Mouse (Mus musculus) left cerebral cortex, postnatal 10 days (tissue): ENCODE results near the gene Atxn7l1. TPM values are rescaled to one million over a fixed set of nuclear protein-coding genes. Genes with fewer than 3 reads are reported as not detected.

Experiments
- DNase-seq, 2 experiments: peaks; one replicate each; pipeline ENCODE4 v3.0.0; 2021 to 2022; ENCODE audit warnings: low spot score in 2 of 2, mixed read lengths in 1 of 2; ENCODE audit errors: extremely low spot score in 1 of 2
- intact Hi-C: fragments of 180-260 bp; cut with DNase I; formaldehyde crosslinking; loops from one replicate; pipeline ENCODE4 v1.15.1; 2025
- total RNA-seq, 2 experiments: library from RNA; stranded (reverse); gene quantifications; 2 replicates each; pipeline ENCODE4 v1.2.3; 2021

Gene Atxn7l1
- total RNA-seq, 2 experiments from 2014 or later: 59.1 to 64.7 TPM

DNA sequence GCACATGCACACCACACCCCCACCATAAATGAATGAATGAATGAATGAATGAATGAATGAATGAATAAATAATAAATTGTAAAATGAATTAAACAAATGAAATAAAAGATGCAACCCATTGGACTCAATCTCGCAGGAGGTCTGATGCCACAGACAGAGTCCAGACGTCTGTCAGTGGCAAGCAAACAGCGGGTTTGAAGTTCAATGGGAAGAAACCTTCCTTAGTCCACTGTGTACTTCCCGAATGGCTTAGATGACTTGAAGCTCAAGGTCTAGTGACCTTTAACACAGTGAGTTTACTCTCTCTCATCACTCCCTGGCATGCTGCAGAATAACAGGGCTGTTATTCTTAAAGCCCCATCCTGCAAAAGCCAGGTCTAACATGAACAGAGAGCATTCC lies 57.8 kb downstream of the Atxn7l1 start:
- intact Hi-C loops: no loop called here
- DNase-seq: no peak

DNA sequence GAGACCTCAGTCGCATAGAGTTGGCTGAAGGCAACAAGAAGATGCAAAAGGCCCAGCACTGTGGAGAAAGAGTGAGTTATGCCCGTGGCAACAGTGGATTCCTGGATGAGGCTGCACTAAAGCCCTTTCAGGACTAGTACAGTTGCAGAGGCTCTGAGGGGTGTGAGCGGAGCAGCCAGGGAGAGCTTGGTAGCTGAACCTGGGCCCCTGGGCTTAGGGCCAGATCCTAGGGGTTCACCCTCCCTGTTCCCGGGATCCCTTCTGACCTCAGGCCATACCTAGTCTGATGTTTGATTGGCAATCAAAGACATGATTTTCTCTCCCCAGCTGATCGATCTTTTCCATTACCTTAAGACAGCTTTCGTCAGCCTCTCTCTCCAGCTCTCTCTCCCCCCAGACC lies 58.8 kb downstream of the Atxn7l1 start:
- intact Hi-C loops: no loop called here
- no peak for DNase-seq

DNA sequence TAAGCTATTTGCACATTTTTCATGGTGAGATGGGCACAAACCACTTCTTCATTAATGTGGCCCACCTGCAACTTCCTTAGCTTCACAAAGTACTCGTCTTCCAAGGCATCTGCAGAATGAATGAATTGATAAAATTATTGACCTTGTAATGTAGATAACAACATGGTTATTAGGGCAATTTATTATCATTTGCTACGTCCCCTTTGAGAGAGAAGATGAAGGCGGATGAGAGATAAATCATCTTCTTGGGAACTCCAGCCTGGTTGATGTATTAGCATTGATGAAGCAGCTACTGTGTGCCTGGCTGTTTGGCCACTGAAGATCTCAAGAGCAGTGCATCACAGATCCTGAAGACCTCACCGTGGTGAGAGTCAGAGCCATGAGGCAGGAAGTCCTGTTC lies 63.4 kb downstream of the Atxn7l1 start:
- no peak for DNase-seq
- intact Hi-C loops: no loop called here

DNA sequence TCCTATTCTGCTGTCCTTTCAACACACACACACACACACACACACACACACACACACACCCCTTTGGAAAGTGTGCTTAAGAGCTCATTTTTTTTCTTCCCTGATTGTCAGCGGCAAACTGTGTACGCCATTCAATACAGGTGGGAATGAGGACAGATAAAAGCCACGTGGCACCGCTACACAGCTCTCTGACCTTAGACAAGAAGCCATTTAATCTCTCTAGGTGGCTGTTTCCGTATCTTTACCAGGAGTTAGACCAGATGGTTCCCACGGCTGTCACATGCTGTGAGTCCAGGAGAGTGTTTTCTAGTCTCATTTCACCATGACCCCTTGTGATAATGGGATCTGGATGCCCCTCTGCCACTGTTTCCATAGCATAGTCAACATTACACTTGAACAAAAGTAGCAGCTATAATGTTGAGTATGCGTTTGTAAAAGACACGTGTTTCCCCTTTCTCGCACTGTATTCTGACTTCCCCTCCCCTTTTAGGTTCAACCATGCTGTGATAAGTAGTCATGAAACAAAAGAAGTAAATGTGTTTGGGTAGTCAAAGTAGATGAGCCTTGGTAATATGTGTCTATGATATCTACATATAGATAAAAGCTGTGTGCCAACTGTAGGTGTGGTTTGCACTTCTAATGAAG lies 70.8 kb downstream of the Atxn7l1 start:
- intact Hi-C loops: no loop called here
- no peak for DNase-seq

DNA sequence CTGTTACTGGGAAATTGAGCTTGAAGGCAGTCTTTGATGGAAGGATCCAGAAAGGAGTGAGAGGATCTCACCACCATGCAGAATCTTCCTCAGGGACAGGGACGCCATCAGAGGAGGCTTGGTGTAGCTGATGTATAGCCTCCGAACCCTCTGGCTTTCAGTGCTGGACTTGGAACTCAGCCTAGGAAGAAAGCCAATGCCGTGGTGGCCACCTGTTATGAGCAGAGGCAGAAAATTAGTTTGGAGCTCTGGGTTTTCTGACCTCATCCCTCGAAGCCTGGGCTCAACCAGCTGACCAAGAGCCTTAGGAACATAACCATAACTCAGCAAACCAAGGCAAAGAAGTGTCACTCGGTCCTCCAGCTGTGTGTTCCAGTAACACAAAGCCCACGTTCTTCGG lies 71.9 kb downstream of the Atxn7l1 start:
- intact Hi-C loops: no loop called here
- DNase-seq: no peak

DNA sequence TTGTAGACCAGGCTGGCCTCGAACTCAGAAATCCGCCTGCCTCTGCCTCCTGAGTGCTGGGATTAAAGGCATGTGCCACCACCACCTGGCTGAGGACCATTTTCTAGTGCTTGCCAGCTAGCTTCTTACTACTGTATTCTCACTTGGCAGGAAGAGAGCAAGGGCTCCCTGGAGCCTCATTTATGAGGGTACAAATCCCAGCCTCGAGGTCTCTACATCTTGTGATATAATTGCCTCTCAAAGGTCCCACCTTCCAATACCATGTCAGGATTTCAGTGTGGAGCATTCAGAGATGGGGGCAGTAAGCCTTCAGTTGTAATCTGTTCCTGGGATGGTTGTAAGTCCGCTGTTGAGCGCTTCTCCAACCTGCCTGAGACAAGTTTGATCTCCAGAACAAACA lies 72.6 kb downstream of the Atxn7l1 start:
- no peak for DNase-seq
- intact Hi-C loops: no loop called here

DNA sequence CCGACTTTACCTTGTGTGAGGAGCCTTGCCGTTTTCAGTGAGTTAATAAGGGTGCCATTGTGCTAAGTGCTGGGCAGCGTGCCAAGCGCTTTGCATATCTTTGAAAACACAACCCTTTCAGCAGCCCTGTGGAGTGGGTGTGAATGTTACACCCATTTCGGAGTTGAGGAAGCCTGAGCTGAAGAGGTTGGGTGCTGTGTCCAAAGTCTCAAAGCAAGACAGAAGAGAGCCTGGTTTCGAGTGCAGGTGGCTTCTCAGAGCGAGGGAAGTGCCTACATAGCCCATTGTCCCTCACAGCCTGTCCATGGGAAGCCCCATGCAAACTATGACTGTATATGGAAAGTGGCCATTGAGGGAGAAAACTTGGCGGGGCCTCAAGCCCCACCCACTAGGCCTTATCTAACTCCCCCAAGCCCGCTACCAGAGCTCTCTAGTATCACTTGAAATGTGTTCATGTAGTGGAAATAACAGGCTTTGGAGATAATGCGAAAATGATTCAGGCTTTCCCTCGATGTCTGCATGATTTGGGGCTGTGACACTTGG lies 73.1 kb downstream of the Atxn7l1 start:
- intact Hi-C loops: no loop called here
- peak; percentile 59 to 69 for DNase-seq

DNA sequence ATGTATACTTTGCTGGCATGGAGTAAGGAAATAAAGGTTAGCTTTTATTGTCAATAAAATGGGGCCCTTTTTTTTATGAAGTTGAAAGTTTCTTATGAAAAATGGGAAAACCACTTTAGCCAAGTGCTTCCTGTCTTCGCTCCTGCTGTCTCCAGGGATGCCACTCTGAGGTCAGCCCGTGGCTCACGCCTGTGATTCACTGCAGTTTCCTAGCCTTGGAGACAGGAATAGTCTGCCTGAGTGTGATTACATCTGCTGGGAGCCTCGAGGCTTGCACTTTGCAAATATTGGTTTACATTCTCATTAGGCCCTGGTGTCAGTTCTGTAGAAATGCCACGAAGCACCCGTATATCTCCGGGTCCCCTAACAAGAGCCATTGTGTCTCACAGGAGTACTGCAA lies 74.7 kb downstream of the Atxn7l1 start:
- intact Hi-C loops: no loop called here
- no peak for DNase-seq

DNA sequence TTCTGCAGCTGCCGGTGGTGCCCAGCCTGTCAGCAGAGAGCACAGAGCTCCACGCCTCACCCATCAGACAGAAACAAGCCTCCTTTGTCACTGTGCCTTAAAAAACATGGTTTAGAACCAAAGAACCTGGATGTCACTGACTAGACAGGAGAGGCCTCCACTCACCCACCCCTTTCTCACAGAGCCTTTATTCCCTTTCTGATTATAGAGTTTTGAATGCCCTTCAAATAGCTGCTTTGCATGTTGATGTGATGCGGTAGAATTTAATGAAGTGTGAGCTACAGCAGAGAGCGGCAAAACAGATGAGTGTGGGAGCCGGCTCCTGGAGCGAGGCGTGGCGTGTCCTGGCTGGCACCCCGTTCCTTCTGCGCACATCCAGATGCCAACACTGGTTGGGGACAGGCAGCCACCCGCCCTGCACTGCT lies 77.6 kb downstream of the Atxn7l1 start:
- no peak for DNase-seq
- intact Hi-C loops: no loop called here

DNA sequence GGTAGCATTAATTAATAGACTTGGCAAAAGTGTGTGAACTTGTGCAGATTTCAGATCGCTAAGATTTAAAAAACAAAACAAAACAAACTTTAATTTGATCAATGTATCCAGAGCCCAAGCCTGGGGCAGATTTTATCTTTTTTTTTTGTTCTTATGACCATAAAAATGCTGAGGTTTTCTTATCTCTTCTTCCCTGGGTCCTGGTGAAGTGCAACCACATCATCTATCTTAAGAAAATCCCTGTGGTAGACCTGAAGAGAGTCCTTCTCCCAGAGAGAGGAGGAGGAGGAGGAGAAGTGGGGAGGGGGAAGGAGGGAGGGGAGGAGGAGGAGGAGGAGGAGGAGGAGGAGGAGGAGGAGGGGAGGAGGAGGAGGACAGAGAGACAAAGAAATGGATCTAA lies 78.5 kb downstream of the Atxn7l1 start:
- DNase-seq: no peak
- intact Hi-C loops: no loop called here

DNA sequence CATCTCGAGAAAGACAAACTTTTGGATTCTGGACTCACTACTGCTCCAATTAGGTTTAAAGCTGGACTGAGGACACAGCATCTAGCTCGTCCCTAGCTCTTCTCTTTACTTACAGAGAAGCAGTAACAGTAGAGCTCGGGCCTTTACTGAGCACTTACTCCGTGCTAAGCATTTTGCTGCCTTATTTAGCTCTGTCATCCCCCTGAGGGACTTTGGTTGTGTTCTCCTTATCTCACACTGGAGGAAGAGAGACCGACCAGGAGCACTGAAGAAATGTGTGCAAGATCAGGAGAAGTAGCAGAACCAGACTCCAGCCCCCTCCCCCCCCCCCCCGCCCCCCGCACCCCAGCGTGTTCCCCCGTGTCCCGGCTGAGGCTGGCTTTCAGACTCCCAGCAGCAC lies 79.1 kb downstream of the Atxn7l1 start:
- intact Hi-C loops: no loop called here
- DNase-seq: no peak

DNA sequence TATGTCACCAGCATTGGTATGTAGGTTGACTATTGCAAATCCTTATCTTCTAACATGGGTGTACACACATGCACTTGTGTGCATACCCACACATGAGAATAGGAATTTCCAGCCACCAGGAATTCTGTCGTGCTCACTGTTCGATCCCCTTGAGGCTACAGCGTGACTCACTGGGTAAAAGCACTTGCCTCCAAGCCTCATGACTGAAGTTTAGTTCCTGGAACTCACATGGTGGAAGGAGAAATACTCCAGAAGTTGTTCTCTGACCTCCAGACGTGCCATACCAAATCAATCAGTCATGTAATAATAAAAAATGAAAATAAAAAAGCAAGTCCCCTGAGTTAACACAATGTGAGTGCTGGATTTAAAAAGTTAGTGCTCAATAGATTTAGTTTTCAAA lies 87.8 kb downstream of the Atxn7l1 start:
- no peak for DNase-seq
- intact Hi-C loops: no loop called here

DNA sequence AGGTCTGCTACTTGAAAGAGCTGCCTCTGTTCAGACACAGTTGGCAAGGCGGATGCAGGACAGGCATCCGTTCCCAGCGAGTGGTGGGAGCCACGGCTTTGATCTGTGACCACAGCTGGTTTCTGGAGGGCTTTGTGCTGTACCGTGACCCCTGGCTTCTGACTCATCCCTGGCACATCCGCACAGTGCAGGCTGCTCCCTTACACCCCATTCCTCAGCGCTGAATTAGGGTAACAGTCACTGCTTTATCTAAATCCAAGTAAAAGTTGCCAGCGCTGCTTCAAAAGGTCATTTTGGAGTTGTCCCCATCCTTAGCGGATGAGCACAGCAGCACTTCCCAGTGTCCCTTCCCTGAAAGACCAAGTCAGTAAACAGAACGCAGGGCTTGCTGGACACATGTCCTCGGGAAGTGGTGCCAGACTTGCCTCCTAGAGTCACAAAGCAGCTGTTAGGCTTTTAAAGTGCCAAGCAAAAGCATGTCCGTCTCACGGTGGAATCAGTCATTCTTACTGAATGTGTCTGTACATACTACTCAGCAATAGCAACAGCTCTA lies 88.4 kb downstream of the Atxn7l1 start:
- peak in 1 of 2 experiments; percentile 84 for DNase-seq
- intact Hi-C loops: no loop called here

DNA sequence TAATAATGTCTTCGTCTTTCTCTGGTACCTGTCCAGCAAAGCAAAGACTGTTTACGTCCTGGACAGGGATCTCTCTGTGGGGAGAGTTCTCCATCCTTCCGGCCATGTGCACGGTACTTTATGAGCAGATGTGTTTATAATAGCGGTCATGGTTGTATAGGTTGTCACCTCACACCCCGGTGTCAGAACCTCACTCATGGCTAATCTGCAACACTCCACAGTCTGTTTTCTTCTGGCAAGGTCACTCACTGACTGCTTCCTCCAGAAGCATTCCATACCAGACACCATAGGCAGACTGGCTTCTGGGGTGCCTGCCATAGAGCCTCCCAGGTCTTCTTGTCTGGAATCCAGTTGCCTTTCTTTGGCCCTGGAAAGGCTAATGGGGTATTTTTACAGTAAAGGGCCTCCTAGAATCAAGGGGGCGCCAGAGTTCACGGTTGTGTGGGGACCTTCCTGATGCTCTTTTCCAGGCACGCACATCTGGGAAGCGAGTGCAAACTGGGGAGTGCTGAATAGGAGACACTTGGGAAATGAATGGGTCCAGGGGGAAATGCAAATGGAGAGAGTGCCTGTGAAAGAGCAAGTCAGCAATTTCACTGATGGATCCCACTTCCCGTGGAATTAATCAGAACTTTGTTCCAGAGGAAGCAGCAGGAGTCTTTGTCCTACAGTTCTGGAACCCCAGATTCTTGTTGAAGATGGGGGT lies 89.0 kb downstream of the Atxn7l1 start:
- no peak for DNase-seq
- intact Hi-C loops: no loop called here

DNA sequence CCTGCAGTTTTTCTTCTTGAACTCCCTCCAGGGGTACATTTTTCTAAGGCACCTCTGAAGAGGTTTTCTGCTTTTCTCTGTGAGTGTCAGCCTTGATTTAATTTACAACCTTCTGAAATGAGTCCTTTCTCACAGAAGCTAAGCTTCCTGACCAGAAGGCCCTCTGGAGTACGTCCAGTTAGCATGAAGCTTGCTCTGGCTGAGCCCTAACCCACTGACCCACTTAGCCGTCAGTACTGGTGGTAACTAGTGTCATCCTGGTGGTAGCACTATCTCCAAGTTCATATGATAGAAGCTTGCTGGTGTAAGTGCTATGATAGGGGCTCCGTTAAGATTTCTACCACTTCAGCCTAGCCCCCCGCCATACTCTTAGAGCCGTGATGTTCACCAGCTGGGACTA lies 89.6 kb downstream of the Atxn7l1 start:
- intact Hi-C loops: no loop called here
- no peak for DNase-seq

DNA sequence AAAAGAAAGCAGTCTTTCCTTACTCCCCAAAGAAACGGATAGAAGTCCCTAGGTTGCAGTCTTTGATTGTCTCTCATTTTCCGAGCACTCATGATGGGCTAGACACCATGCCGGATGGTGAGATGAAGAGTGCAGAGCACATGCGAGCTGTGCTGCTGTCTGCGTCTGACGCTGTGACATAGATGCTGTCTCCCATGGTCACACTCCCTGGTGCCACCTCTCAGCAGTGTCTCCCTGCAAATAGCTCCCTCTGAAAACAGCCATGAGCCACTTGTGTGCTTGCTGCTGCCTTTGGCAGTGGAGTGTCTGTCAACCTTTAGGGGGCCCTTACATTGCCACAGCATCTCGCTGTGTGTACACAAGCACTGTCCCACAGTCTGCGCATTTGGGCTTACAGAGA lies 95.2 kb downstream of the Atxn7l1 start:
- intact Hi-C loops: no loop called here
- DNase-seq: no peak

DNA sequence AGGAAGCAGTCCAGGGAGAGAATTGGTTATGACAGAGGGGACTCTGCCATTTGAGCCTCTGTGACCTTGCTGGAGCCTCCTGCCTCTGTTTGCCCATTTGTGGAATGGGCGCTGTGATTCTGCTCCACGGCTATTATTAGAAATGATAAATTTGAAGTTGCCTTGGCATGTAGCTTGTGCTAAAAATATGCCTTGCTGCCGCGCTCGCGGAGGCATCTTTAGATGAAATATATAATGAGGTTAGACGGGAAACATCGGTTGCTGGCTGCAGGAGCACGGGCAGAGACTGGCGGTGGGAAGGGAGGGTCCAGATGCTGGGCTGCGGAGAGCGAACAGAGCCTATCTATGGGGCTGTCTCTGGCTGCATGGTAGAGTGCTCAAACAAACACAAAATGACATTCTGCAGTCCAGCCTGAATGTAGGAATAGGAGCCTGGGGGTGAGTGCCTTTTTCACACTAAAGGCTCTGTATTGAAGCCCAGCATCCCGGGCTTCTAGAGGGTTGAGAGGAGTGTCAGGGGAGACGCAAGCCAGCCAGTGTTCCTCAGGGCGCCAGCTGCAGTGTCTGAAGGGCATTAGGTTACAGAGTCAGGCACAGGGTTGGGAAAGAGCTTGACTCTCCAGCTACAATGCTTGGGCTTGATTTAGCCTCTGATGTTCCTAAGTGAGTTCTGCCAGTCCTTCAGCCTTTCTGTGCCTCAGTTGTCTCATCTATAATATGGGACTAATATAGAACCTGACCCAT lies 96.8 kb downstream of the Atxn7l1 start:
- intact Hi-C loops: no loop called here
- DNase-seq: no peak

DNA sequence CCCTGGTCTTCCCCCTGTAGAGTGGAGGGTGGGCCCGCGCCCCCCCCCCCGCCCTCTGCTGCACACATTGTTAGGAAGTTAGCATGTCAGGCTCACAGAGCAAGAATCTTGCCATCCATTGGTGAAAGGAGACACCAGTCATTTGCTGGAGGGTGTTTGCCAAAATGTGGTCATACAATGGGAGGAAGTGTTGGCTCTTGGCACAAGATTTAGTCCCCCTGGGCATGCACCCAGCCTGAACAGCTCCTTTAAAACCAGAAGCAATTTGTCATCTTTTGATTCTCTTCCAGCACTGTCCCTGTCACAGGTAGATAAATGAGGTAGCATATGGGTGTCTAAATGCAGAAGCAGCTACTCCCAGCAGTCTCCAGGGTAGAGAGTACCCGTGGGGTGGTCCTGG lies 98.0 kb downstream of the Atxn7l1 start:
- no peak for DNase-seq
- intact Hi-C loops: no loop called here

DNA sequence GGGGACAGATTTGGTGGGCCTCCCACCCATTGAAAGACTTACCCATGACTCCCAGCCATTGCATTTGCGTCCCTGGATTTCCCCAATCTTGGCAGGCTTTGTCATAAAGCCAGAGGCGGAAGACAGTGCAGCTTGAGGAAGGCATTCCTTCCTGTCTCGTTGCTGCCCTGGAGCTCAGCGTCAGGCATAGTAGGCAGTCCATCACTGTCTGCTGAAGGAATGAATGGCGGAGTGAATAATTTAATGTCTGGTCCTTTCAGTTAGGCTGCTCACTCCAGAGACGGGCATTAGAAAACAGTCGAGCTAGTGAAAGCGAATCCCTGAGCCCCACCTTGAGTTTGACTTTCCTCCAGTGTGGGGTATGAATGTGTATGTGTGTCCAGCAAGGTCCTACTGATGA lies 99.4 kb downstream of the Atxn7l1 start:
- intact Hi-C loops: no loop called here
- DNase-seq: no peak

DNA sequence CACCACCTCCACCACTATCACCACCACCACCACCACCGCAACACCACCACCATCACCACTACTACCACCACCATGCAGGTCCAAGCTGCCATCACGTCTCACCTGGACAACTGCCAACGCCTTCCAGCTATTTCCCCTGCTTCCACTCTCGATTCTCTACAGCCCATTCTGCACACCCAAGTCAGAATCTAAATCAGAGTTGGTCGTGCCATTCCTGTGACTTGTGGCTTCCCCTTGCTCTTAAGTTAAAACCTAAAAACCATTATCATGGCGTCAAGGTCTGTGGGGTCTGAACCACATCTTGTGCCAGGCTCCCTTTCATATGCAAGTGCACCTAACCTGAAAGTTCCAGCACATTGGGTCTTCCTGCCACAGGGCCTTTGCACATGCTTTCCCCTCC lies 102.7 kb downstream of the Atxn7l1 start:
- intact Hi-C loops: no loop called here
- no peak for DNase-seq
